Mouse (Mus musculus) intestine, embryonic 14.5 days (tissue): ENCODE data around the gene Pjvk. TPM values are rescaled to one million over a fixed set of nuclear protein-coding genes. Genes with fewer than 3 reads are reported as not detected.

ENCODE experiments used
- ATAC-seq: fragments of 200-750 bp; cut with Nextera tagmentation; replicated peaks from 2 replicates; pipeline ENCODE4 v1.8.0; 2017; ENCODE audit warnings: low read depth, moderate number of reproducible peaks, moderate TSS enrichment, moderate library complexity; ENCODE audit not compliant: low FRiP score, low TSS enrichment
- DNase-seq: peaks from one replicate; pipeline ENCODE4 v3.0.0-alpha.2; 2018; ENCODE audit warnings: low spot score
- H3K27ac ChIP-seq: fragments of 300-500 bp; sonication (generic); 2 replicates; pipeline ENCODE4 v1.5.1; 2014; ENCODE audit warnings: low read depth, mild to moderate bottlenecking, control low read depth
- H3K27me3 ChIP-seq: fragments of 300-500 bp; sonication (generic); replicated peaks from 2 replicates; pipeline ENCODE4 v1.6.1; 2014; ENCODE audit warnings: low read length, control low read depth; ENCODE audit not compliant: control insufficient read depth, insufficient read depth
- H3K36me3 ChIP-seq: fragments of 300-500 bp; sonication (generic); 2 replicates; pipeline ENCODE4 v1.6.1; 2014; ENCODE audit warnings: low read length, control low read depth; ENCODE audit not compliant: control insufficient read depth, insufficient read depth
- H3K4me1 ChIP-seq: fragments of 300-500 bp; sonication (generic); replicated peaks from 2 replicates; pipeline ENCODE4 v1.6.1; 2014; ENCODE audit warnings: low read length, control low read depth, mixed read lengths; ENCODE audit not compliant: control insufficient read depth, insufficient read depth
- H3K4me2 ChIP-seq: fragments of 300-500 bp; sonication (generic); 2 replicates; pipeline ENCODE4 v1.6.1; 2014; ENCODE audit warnings: low read length
- H3K4me3 ChIP-seq: fragments of 300-500 bp; sonication (generic); 2 replicates; pipeline ENCODE4 v1.5.1; 2014; ENCODE audit warnings: low read depth, low read length, control low read depth, mixed read lengths
- H3K9ac ChIP-seq: fragments of 300-500 bp; sonication (generic); 2 replicates; pipeline ENCODE4 v1.6.1; 2014; ENCODE audit warnings: mild to moderate bottlenecking, low read length
- H3K9me3 ChIP-seq: fragments of 300-500 bp; sonication (generic); 2 replicates; pipeline ENCODE4 v1.6.1; 2016; ENCODE audit warnings: low read length, control low read depth; ENCODE audit not compliant: control insufficient read depth
- WGBS: fragments of 180-500 bp; shearing (Covaris S2); extraction: QIAGEN DNeasy Blood & Tissue Kit; methylation state at CpG from one replicate; pipeline ENCODE4 v1.1.7; 2014; 5-methylcytosine and 5-hydroxymethylcytosine counted together
- polyA plus RNA-seq: library from polyadenylated mRNA; unstranded; fragments of >200 nt; fragmentation: Nextera tagmentation; extraction: Ambion mirVana; gene quantifications from 2 replicates; pipeline ENCODE4 v1.2.1, GENCODE M21; 2014

Pjvk gene
- polyA plus RNA-seq, 1 experiment from 2014 or later = 0.58 TPM

DNA sequence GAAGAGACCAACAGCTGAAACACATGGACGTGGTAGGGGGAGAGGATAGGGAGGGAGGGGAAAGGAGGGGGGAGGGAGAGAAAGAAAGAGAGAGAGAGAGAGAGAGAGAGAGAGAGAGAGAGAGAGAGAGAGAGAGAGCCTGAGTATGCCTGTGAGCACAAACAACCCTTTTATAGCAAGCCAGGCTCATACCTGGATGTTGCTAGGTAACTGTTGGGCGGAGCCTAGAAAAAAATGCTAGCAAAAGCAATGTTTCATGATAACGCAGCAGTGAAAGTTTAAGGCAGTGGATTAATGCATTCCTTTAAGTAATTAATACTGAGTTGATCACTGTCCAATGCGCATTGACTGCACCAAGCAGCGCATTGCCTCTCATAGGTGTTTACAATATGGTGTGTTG lies 6.4 kb downstream of the Pjvk start:
- Histone ChIP-seq H3K4me2 (no peak overlapping the region), H3K27me3 (no peaks in the 10 kb centered on the region), H3K27ac (no peak overlapping the region), H3K9ac (no peak overlapping the region), H3K9me3 (no peaks in the 10 kb centered on the region), H3K36me3 (no peaks in the 10 kb centered on the region), H3K4me1 (no peaks in the 10 kb centered on the region), H3K4me3 (no peak overlapping the region)
- 74% methylated on average over 5 of the region's 5 CpGs for WGBS
- 0 out of 2 replicates have a peak, but pooled peaks have one; percentile 40 for ATAC-seq
- no peak for DNase-seq

DNA sequence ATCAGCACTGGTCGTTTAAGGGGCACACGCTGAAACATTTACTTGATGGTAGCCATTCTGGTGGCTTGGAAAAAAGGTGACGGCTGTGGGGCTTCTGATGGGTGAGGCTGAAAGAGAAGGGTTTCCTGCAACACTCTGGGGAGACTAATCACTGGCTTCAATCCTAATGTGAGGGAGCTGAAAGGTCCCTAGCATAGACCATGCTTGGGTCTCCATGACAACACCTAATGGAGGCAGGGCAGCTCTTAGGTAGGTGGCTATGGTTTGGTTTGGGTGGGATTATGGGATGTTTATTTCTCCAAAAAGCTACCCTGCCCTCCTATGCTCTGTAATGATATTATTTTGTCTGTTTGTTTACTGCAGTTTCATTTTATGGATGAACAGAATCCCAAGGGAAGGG lies 7.2 kb downstream of the Pjvk start:
- no peak overlapping the region for H3K4me3 ChIP-seq
- H3K27ac ChIP-seq = no peak overlapping the region
- H3K9me3 ChIP-seq = no peaks in the 10 kb centered on the region
- DNase-seq (no peak), ATAC-seq (no peak)
- H3K4me2 ChIP-seq = no peak overlapping the region
- WGBS = 74% methylated on average over 3 of the region's 3 CpGs
- H3K9ac ChIP-seq = no peak overlapping the region
- H3K4me1 ChIP-seq = no peaks in the 10 kb centered on the region
- H3K36me3 ChIP-seq = no peaks in the 10 kb centered on the region
- no peaks in the 10 kb centered on the region for H3K27me3 ChIP-seq

DNA sequence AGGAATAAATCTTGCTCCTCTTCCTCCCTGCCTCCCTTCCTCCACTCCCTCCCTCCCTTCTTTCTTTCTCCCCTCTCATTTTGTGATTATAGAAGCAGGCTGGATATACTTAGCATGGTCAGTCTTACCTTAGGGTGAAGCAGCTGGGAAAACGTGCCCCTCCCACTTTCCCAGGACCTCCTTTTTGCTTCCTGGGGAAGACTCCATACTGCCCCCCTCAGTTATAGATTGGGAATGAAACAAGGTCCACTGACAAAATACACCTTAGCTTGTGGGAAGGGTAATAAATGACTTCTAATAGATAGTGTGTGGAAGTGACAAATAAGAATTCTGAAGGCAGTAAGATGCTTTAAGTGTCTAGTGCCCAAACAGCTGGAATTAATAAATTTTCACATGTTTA lies 7.7 kb downstream of the Pjvk start:
- no peaks in the 10 kb centered on the region for H3K9me3 ChIP-seq
- no peak for ATAC-seq
- H3K36me3 ChIP-seq = no peaks in the 10 kb centered on the region
- H3K9ac ChIP-seq = no peak overlapping the region
- 13% methylated on average over 1 of the region's 1 CpGs for WGBS
- no peak overlapping the region for H3K4me3 ChIP-seq
- no peaks in the 10 kb centered on the region for H3K4me1 ChIP-seq
- no peak overlapping the region for H3K27ac ChIP-seq
- no peaks in the 10 kb centered on the region for H3K27me3 ChIP-seq
- DNase-seq = no peak
- H3K4me2 ChIP-seq = no peak overlapping the region

DNA sequence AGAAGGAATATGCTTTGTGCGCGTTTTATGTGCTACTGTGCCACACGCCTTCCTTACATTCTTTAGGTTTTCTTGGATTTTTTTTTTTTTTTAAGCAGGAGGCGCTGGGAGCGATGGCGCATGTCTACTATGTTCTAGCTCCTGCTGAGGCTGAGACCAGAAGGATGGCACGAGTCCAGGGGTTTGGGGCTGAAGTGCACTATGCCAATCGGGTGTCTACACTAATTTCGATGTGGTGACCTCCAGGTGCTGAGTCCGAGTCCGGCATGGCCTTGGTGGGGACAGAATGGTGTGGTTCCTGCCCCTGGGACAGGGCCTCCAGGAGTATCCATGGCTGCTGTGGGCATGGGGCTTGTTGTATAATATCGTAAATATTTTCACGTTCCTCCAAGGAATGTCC lies 10.3 kb downstream of the Pjvk start:
- Histone ChIP-seq H3K9me3 (no peaks in the 10 kb centered on the region), H3K4me2 (no peak overlapping the region), H3K36me3 (peaks cover 17% of the 10 kb centered on the region), H3K9ac (no peak overlapping the region), H3K4me3 (no peak overlapping the region), H3K27me3 (no peaks in the 10 kb centered on the region), H3K27ac (no peak overlapping the region), H3K4me1 (no peaks in the 10 kb centered on the region)
- DNase-seq (no peak), ATAC-seq (no peak)
- WGBS = 71% methylated on average over 13 of the region's 13 CpGs

DNA sequence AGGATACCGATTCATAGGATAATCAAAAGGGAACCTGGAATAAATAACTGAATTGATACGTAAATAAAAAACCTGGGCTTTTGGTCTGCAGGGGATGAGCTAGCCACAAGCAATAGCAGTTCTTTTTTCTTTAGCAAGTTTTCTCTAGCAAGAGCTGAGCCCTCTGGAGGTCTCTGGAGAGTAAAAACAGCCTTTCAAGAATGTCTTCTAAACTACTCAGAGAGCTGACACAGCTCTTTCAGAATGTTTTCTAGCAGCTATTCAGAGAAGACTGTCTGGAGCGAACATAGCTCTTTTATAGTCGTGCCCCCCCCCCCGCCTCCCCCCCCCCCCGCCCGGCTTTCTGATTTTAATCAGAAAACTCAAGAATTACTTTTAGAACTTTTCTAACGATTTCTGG lies 11.1 kb downstream of the Pjvk start:
- Histone ChIP-seq H3K4me1 (no peaks in the 10 kb centered on the region), H3K36me3 (peaks cover 23% of the 10 kb centered on the region), H3K4me2 (no peak overlapping the region), H3K27me3 (no peaks in the 10 kb centered on the region), H3K27ac (no peak overlapping the region), H3K9me3 (no peaks in the 10 kb centered on the region), H3K9ac (no peak overlapping the region), H3K4me3 (no peak overlapping the region)
- 53% methylated on average over 4 of the region's 8 CpGs for WGBS
- DNase-seq (no peak), ATAC-seq (no peak)

DNA sequence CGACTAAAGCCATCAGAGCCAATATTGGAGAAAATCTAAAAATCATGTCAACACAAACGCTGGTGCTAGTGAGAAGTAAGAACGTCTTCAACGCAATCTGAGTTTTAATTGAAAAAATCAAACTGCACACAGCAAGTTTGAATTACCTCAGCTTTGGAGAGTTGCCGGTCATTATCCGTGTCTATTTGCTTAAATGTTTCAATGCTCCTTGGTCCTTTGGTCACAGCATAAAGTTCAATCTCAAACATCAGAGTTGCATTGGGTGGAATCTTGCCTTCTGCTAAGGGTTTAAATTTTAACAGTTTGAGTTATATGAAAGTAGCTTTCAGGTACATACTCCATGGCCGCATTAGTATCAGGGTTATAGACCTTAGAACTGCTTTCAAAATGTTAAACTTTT lies 17.3 kb downstream of the Pjvk start:
- DNase-seq = no peak
- H3K9me3 ChIP-seq = no peaks in the 10 kb centered on the region
- no peak overlapping the region for H3K27ac ChIP-seq
- 94% methylated on average over 7 of the region's 7 CpGs for WGBS
- H3K4me1 ChIP-seq = no peaks in the 10 kb centered on the region
- H3K27me3 ChIP-seq = no peaks in the 10 kb centered on the region
- peaks cover 51% of the 10 kb centered on the region for H3K36me3 ChIP-seq
- H3K4me2 ChIP-seq = no peak overlapping the region
- no peak for ATAC-seq
- H3K4me3 ChIP-seq = no peak overlapping the region
- no peak overlapping the region for H3K9ac ChIP-seq

DNA sequence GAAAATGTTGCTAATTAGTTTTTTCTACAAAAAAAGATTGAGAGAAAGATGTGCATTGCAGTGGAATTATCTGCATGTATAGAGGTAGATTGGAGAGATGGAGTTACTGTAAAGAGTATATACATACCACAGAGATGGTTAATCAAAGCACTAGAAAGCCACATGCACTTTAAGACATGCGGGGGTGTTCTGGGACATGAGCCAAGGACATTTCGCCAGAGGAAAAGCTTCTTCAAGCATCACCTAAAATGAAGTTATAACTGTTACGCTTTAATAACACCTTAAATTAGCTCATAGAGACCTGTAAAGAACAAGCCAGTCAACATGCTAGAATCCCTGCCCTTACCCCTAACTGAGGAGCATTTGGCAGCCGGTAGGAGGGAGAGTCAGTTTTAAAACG lies 18.9 kb downstream of the Pjvk start:
- H3K4me2 ChIP-seq = no peak overlapping the region
- H3K9ac ChIP-seq = no peak overlapping the region
- H3K27ac ChIP-seq = no peak overlapping the region
- no peak for DNase-seq
- H3K4me1 ChIP-seq = no peaks in the 10 kb centered on the region
- H3K4me3 ChIP-seq = no peak overlapping the region
- H3K27me3 ChIP-seq = no peaks in the 10 kb centered on the region
- no peaks in the 10 kb centered on the region for H3K9me3 ChIP-seq
- H3K36me3 ChIP-seq = peaks cover 46% of the 10 kb centered on the region
- 77% methylated on average over 5 of the region's 5 CpGs for WGBS
- no peak for ATAC-seq

DNA sequence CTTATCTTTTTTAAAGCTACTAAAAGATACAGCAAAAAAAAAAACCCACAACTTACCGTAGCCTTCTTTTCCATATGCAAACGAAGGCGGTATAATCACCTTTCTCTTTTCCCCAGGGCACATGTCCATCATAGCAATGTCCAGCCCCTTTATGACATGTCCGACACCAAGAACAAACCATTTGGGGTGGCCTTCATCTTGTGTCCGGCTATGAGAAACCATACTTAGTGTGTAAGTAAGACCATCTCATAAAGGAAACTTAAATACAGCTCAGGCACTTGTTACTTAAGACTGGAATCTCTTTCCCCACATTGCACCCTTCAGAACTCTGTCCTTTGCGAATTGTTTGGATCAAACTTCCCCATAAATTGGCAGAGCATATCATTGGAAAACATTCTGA lies 23.4 kb downstream of the Pjvk start:
- WGBS = 83% methylated on average over 6 of the region's 6 CpGs
- Histone ChIP-seq H3K4me2 (peak overlapping the region; percentile 79), H3K27me3 (no peaks in the 10 kb centered on the region), H3K9me3 (no peaks in the 10 kb centered on the region), H3K9ac (peak overlapping the region; percentile 67), H3K36me3 (peaks cover 17% of the 10 kb centered on the region), H3K4me3 (peak overlapping the region; percentile 55), H3K4me1 (peaks cover 6% of the 10 kb centered on the region), H3K27ac (no peak overlapping the region)
- DNase-seq (no peak), ATAC-seq (no peak)

DNA sequence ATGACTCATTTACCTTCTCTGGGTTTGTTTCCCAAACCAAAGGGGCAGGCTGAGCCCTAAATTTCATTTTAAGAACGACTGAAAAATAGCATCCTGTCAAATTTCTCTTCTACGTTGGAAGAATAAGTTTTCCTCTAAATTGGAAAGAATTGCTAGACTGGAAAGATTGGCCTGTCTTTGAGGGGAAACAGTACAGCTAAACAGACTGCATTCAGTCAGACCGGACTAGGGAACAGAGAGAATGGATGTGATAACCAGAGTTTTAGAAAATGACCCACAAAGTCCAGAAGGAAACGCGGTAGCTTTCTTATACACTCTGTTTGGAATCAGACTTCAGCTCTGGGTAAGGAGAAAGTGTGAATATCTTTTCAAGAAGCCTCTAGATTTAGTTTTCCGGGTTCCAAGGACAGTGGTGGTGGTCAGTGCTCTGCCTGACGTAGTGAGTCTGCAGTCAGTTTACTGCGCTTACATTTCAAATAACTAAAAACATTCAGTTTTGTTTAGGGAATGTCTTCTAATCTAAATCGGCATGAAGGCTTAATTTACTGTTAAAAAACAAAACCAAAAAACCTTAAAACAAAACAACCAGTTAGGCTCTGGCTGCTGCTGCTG lies 24.0 kb downstream of the Pjvk start:
- ATAC-seq = no peak
- peak; percentile 55 for DNase-seq
- 15% methylated on average over 9 of the region's 9 CpGs for WGBS
- Histone ChIP-seq H3K27ac (peak overlapping the region; percentile 82), H3K9ac (peak overlapping the region; percentile 67), H3K9me3 (no peaks in the 10 kb centered on the region), H3K4me1 (peaks cover 9% of the 10 kb centered on the region), H3K4me3 (peak overlapping the region; percentile 55), H3K27me3 (no peaks in the 10 kb centered on the region), H3K36me3 (peaks cover 14% of the 10 kb centered on the region), H3K4me2 (peak overlapping the region; percentile 79)
